Mouse (Mus musculus) neural tube, embryonic 11.5 days (tissue): ENCODE data around the gene Gm20388. TPM values are rescaled to one million over a fixed set of nuclear protein-coding genes. Genes with fewer than 3 reads are reported as not detected.

Experiments
- ATAC-seq: fragments of 200-750 bp; cut with Nextera tagmentation; 2 replicates; pipeline ENCODE4 v1.8.0; 2017; ENCODE audit warnings: moderate number of reproducible peaks, mild to moderate bottlenecking, moderate TSS enrichment, moderate library complexity; ENCODE audit not compliant: insufficient read depth, low FRiP score, low TSS enrichment
- DNase-seq: peaks from one replicate; pipeline ENCODE4 v3.0.0-alpha.2; 2015; ENCODE audit warnings: low spot score
- H3K27ac ChIP-seq: fragments of 300-500 bp; sonication (generic); 2 replicates; pipeline ENCODE4 v1.5.1; 2014; ENCODE audit warnings: low read depth, mild to moderate bottlenecking, low read length
- H3K27me3 ChIP-seq: fragments of 300-500 bp; sonication (generic); 2 replicates; pipeline ENCODE4 v1.6.1; 2014; ENCODE audit warnings: mild to moderate bottlenecking, low read length, mixed read lengths; ENCODE audit not compliant: control insufficient read depth, insufficient read depth
- H3K36me3 ChIP-seq: fragments of 300-500 bp; sonication (generic); 2 replicates; pipeline ENCODE4 v1.6.1; 2014; ENCODE audit warnings: mild to moderate bottlenecking, low read length, moderate library complexity, mixed read lengths; ENCODE audit not compliant: control insufficient read depth, insufficient read depth
- H3K4me1 ChIP-seq: fragments of 300-500 bp; sonication (generic); 2 replicates; pipeline ENCODE4 v1.6.1; 2014; ENCODE audit warnings: low read length, mixed read lengths; ENCODE audit not compliant: control insufficient read depth, insufficient read depth
- H3K4me2 ChIP-seq: fragments of 300-500 bp; sonication (generic); 2 replicates; pipeline ENCODE4 v1.6.1; 2014; ENCODE audit warnings: low read depth, mild to moderate bottlenecking, moderate library complexity
- H3K4me3 ChIP-seq: fragments of 300-500 bp; sonication (generic); 2 replicates; pipeline ENCODE4 v1.5.1; 2014; ENCODE audit warnings: low read depth, low read length
- H3K9ac ChIP-seq: fragments of 300-500 bp; sonication (generic); 2 replicates; pipeline ENCODE4 v1.6.1; 2014; ENCODE audit warnings: mild to moderate bottlenecking, low read length
- H3K9me3 ChIP-seq: fragments of 300-500 bp; sonication (generic); 2 replicates; pipeline ENCODE4 v1.6.1; 2016; ENCODE audit warnings: low read length; ENCODE audit not compliant: control insufficient read depth
- WGBS: fragments of 180-500 bp; shearing (Covaris S2); extraction: QIAGEN DNeasy Blood & Tissue Kit; methylation state at CpG from one replicate; pipeline ENCODE4 v1.1.7; 2014; 5-methylcytosine and 5-hydroxymethylcytosine counted together
- polyA plus RNA-seq: library from polyadenylated mRNA; unstranded; fragments of >200 nt; fragmentation: Nextera tagmentation; extraction: Ambion mirVana; gene quantifications from 2 replicates; pipeline ENCODE4 v1.2.1, GENCODE M21; 2014

The Gm20388 gene
- polyA plus RNA-seq, 1 experiment from 2014 or later = not detected

DNA sequence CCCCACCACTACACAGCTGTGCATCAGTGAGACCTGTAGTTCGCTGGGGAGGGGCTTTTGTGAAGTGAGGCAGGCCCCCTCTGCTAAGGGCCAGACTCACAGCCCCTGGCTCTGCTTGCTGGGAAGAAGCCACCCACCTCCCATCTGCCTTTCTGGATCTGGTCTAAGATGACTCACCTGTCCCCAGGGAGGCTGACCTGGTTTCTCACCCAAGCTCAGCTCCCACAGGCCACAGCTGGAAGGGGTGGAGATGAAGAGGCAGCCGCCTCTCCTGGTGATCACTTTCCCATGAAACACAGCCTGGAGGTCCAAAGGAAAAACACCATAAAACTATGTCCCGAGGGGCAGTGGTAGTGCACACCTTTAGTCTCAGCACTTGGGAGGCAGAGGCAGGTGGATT lies 2918.8 kb downstream of the Gm20388 start:
- ATAC-seq (no peak), DNase-seq (no peak)
- no peaks in the 10 kb centered on the region for H3K9me3 ChIP-seq
- no peaks in the 10 kb centered on the region for H3K36me3 ChIP-seq
- no peak overlapping the region for H3K27ac ChIP-seq
- H3K9ac ChIP-seq = no peak overlapping the region; the same call in 1 of the 2 replicates
- no peak overlapping the region for H3K4me3 ChIP-seq
- H3K4me2 ChIP-seq = no peak overlapping the region
- 77% methylated on average over 3 of the region's 3 CpGs for WGBS
- H3K27me3 ChIP-seq = no peaks in the 10 kb centered on the region
- peaks cover 4% of the 10 kb centered on the region; the same call in 1 of the 2 replicates for H3K4me1 ChIP-seq

DNA sequence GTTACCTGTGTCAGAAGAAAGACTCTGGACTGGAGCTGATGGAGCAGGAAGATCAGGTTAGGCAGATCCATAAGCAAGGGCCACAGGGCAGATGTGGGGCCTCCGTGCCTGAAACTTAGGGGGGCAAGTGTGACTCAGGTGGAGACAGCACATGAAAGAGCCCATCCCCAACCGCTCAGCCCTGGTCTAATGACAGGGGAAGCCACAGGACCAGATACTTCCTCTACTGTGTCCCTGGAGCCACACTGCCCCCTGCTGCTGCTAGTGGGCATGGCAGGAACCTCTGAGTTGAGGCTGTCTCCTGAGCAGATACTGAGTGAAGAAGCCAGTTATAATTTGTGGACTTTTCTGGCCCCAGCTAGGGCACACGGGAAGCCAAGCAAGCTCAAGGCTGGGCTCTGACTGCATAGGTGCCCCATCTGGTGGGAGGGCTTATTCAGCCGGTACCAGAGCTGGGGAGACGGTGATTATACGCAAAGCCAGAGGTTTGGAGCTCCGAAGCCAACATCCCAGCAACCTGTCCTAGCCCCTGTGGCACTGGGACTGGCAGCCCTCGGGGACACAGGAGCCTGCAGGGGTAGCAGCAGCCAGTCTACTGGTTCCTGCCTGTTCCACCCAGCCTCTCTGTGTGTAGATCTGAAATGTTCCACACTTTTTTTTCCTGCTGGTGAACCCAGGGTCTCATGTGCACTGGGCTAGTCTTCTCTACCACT lies 2919.9 kb downstream of the Gm20388 start:
- Histone ChIP-seq H3K9me3 (no peaks in the 10 kb centered on the region), H3K4me2 (no peak overlapping the region), H3K4me1 (peaks cover 4% of the 10 kb centered on the region; the same call in 1 of the 2 replicates), H3K27me3 (no peaks in the 10 kb centered on the region), H3K36me3 (no peaks in the 10 kb centered on the region), H3K4me3 (no peak overlapping the region), H3K27ac (no peak overlapping the region), H3K9ac (no peak overlapping the region)
- 42% methylated on average over 8 of the region's 8 CpGs for WGBS
- DNase-seq = peak; percentile 91
- peak; percentile 77 for ATAC-seq

DNA sequence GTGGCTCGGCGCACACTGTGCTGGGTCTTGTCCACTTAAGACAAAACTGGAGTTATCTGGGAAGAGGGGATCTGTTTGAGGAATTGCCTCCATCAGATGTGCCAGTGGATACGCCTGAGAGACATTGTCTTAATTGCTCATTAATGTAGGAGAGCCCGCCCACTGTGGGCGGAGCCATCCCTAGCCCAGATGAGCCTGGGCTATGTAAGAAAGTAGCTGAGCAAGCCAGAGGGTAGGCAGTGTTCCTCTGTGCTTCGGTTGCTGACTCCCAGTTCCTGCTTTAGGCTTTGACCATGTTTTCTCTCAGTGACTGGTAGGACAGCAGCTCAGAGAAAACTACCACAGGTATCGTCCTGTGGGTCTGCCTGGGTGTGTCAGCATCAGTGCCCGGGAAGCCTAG lies 2923.8 kb downstream of the Gm20388 start:
- Histone ChIP-seq H3K27ac (no peak overlapping the region), H3K9ac (no peak overlapping the region), H3K36me3 (no peaks in the 10 kb centered on the region), H3K9me3 (no peaks in the 10 kb centered on the region), H3K4me1 (no peaks in the 10 kb centered on the region), H3K27me3 (no peaks in the 10 kb centered on the region), H3K4me2 (no peak overlapping the region), H3K4me3 (no peak overlapping the region)
- ATAC-seq = no peak
- WGBS = 86% methylated on average over 8 of the region's 8 CpGs
- no peak for DNase-seq

DNA sequence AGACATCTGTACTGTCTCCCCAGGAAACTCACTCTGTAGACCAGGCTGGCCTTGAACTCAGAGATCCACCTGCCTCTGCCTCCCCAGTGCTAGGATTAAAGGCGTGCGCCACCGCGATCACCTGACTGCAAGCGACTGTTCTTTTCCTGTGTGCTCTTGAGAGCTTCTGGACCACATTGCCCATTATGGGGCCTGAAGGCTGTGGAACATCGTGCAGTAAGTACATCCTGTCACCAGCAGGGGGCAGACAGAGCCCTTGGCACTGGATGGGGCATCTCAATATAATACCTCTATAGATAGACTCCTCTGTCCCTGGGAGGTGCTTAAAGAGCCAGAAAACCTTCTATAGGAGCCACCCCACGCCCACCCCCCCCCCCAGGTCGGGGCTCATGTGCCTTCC lies 2924.3 kb downstream of the Gm20388 start:
- Histone ChIP-seq H3K36me3 (no peaks in the 10 kb centered on the region), H3K9me3 (no peaks in the 10 kb centered on the region), H3K27me3 (no peaks in the 10 kb centered on the region), H3K9ac (no peak overlapping the region), H3K4me2 (no peak overlapping the region), H3K27ac (no peak overlapping the region), H3K4me3 (no peak overlapping the region), H3K4me1 (no peaks in the 10 kb centered on the region)
- 36% methylated on average over 8 of the region's 8 CpGs for WGBS
- DNase-seq = peak; percentile 83
- ATAC-seq = no peak; the same call in 1 of the 2 replicates

DNA sequence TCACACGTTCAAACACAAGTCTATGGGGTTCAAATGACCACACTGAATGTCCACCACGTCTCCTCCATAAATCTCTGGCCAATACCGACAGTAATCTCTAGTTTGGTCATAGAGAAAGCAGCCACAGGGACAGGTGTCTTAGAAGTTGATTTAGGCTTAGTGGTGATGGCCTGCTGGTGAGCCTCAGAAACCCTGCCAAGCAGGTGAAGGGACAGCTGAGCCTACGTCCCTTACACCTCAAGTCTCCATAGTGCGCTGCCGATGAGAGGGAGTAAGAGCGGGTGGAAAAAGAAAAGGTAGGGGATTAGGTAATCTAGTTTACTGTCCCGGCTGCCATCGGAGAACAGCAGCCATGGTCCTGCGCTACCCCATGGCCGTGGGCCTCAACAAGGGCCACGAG lies 2925.6 kb downstream of the Gm20388 start:
- no peak overlapping the region for H3K9ac ChIP-seq
- WGBS = 82% methylated on average over 12 of the region's 12 CpGs
- no peak for ATAC-seq
- no peak overlapping the region for H3K4me2 ChIP-seq
- no peaks in the 10 kb centered on the region for H3K27me3 ChIP-seq
- no peaks in the 10 kb centered on the region for H3K9me3 ChIP-seq
- H3K4me3 ChIP-seq = no peak overlapping the region
- no peak for DNase-seq
- H3K4me1 ChIP-seq = no peaks in the 10 kb centered on the region
- H3K36me3 ChIP-seq = no peaks in the 10 kb centered on the region
- H3K27ac ChIP-seq = no peak overlapping the region

DNA sequence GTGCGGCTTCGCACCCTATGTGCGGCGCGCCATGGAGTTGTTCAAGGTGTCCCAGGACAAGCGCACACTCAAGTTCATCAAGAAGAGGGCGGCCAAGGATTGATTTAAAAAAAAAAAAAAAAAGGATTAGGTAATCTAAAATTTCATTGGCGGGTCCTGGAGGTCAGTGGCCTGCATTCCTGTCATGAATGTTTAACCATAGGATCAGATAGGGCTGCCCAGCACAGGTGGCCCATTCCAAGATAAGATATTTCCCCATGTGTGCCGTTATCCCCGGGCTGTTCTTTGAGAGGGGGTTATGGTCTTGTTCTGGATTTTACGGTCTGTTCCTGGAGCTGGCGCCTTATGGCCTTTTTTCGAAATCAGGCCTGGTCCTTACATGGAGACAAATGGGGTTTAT lies 2926.1 kb downstream of the Gm20388 start:
- Histone ChIP-seq H3K4me2 (no peak overlapping the region), H3K4me3 (no peak overlapping the region), H3K9me3 (no peaks in the 10 kb centered on the region), H3K27ac (no peak overlapping the region), H3K36me3 (no peaks in the 10 kb centered on the region), H3K9ac (no peak overlapping the region), H3K27me3 (no peaks in the 10 kb centered on the region), H3K4me1 (no peaks in the 10 kb centered on the region)
- ATAC-seq = no peak
- DNase-seq = no peak
- whole genome bisulfite sequencing = 91% methylated on average over 13 of the region's 13 CpGs

DNA sequence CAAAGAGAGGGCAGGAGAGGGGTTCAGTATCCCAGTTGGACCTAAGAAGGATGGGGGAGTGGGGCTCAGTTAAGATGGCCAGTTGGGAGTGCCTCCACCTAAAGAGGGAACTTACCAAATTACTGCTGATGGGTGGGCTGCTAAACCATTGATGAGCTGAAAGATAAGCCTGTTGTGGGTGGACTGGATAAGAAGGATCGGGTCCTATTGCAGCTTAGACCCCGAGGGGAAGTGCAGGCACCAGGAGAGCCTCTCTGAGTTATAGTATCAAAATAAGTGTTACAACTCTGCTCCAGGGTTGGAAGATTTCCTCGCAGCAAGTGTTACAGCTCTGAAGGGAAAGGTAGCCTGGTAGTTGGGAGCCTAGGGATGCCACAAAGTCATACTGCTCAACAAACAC lies 2933.5 kb downstream of the Gm20388 start:
- H3K9ac ChIP-seq = no peak overlapping the region
- no peaks in the 10 kb centered on the region for H3K36me3 ChIP-seq
- H3K27me3 ChIP-seq = no peaks in the 10 kb centered on the region
- H3K4me3 ChIP-seq = no peak overlapping the region
- H3K4me1 ChIP-seq = no peaks in the 10 kb centered on the region
- ATAC-seq (no peak), DNase-seq (no peak)
- WGBS = 85% methylated on average over 3 of the region's 3 CpGs
- no peaks in the 10 kb centered on the region for H3K9me3 ChIP-seq
- no peak overlapping the region for H3K27ac ChIP-seq
- H3K4me2 ChIP-seq = no peak overlapping the region

DNA sequence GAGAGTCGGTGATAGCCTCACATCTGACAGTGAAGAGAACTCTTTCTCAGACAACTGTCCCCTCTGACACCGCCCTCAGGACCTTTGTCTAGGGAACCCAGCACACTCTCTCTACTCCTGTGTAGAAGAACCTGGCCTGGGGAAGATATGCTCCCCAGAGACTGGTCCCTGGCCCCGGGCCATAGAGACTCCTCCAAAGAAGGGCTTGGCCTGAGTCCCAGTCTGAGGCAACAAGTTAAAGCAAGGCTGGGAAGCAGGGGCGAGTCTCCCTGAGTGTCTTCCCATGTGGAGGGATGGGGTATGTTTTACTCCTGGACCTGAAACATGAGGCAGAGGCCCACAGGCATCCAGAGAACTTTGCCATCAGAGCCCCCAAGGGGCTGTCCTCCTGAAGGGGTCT lies 2935.0 kb downstream of the Gm20388 start:
- H3K27me3 ChIP-seq = no peaks in the 10 kb centered on the region
- H3K9me3 ChIP-seq = no peaks in the 10 kb centered on the region
- H3K4me3 ChIP-seq = no peak overlapping the region
- 85% methylated on average over 4 of the region's 4 CpGs for WGBS
- H3K9ac ChIP-seq = no peak overlapping the region
- ATAC-seq = no peak
- H3K4me2 ChIP-seq = no peak overlapping the region
- H3K27ac ChIP-seq = no peak overlapping the region
- DNase-seq = no peak
- H3K36me3 ChIP-seq = no peaks in the 10 kb centered on the region
- H3K4me1 ChIP-seq = no peaks in the 10 kb centered on the region

DNA sequence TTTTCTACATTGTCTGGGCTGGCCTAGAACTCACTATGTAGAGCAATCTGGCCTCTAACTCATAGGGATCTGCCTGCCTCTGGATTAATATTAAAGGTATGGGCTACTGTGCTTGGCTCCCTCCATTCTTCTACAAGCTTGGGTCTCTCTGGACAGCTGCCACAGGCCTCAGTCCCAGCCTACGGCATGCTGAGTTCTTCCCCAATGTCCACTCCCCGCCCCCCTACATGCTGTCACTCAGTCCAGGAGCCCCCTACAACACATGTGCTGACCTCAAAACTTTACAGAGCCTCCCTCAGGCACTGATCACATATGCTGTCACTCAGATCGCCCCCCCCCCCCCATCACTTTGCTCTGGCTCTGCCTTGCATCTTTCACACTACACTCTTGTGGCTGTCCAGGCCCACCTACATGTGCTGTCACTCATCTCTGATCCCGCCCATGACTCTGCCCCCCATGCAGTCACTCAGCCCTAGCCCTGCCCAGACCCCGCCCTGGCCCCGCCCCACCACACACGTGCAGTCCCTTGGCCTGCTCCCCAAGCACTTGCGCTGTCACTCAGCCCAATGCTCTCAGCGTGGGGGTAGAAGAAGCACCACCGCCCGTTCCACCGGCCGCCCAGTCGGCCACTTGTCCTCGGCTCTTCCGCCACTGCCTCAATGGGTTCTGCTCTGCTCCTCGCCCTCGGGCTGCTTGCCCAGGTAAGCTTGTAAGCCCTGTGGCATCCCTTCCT lies 2937.4 kb downstream of the Gm20388 start, which contains the start of gene Cdh15:
Gene Cdh15, plus strand, starts transcription at position 138 of the 733 bp plus-strand sequence.
- H3K4me3 ChIP-seq = no peak within 1 kb of the TSS

More for the DNA sequence above, 2937.4 kb downstream of the Gm20388 start, which contains the start of gene Cdh15:
- H3K27me3 ChIP-seq = no peaks in the 10 kb centered on the region
- no peak within 1 kb of the TSS for H3K4me2 ChIP-seq
- 12% methylated on average over 17 of the region's 18 CpGs for WGBS
- H3K36me3 ChIP-seq = no peaks in the 10 kb centered on the region
- no peak within 1 kb of the TSS for H3K27ac ChIP-seq
- no peak for ATAC-seq
- no peak within 1 kb of the TSS for H3K9ac ChIP-seq
- H3K4me1 ChIP-seq = no peaks in the 10 kb centered on the region
- H3K9me3 ChIP-seq = no peaks in the 10 kb centered on the region
- DNase-seq = peak; percentile 61
